Mouse (Mus musculus) bone marrow, adult 2 months (tissue): ENCODE data around the gene Dnajc30. TPM values are rescaled to one million over a fixed set of nuclear protein-coding genes. Genes with fewer than 3 reads are reported as not detected.

ENCODE experiments used
- H3K27ac ChIP-seq: fragments of 200-500 bp; 2 replicates; pipeline ENCODE4 v1.5.1; 2012; ENCODE audit warnings: low read depth, mild to moderate bottlenecking, control low read depth, inconsistent platforms, low read length; ENCODE audit not compliant: control insufficient read depth, poor library complexity, insufficient read depth
- H3K4me1 ChIP-seq: fragments of 200-500 bp; 2 replicates; pipeline ENCODE4 v1.6.1; 2011; ENCODE audit warnings: low read length; ENCODE audit not compliant: control insufficient read depth, insufficient read depth
- H3K4me3 ChIP-seq: fragments of 200-500 bp; replicated peaks from 2 replicates; pipeline ENCODE3; 2011; ENCODE audit warnings: mild to moderate bottlenecking, low read depth, low read length, control low read depth; ENCODE audit not compliant: control insufficient read depth
- CTCF ChIP-seq: fragments of 200-500 bp; IDR thresholded peaks from 2 replicates; pipeline ENCODE4 v1.5.1; 2011; ENCODE audit warnings: low read length, control low read depth; ENCODE audit not compliant: control insufficient read depth, insufficient read depth
- POLR2A ChIP-seq: fragments of 200-500 bp; IDR thresholded peaks from 2 replicates; pipeline ENCODE4 v1.6.1; 2011; ENCODE audit warnings: low read depth, mild to moderate bottlenecking, control low read depth, low read length, borderline replicate concordance; ENCODE audit not compliant: control insufficient read depth
- WGBS: fragments of 180-500 bp; shearing (Covaris S2); methylation state at CpG from one replicate; pipeline ENCODE4 v1.1.7; 2018; 5-methylcytosine and 5-hydroxymethylcytosine counted together
- polyA plus RNA-seq: library from polyadenylated mRNA; stranded (reverse); fragments of >200 nt; gene quantifications from 2 replicates; pipeline ENCODE4 v1.2.4, GENCODE M21; 2011; ENCODE audit warnings: low replicate concordance; ENCODE audit not compliant: missing spikeins, insufficient read depth, insufficient read length

The Dnajc30 gene
- polyA plus RNA-seq, 1 experiment: 18.8 TPM

GRCm38 (mm10) chr5:135029007-135029854 lies 34.8 kb upstream of the Dnajc30 start:
- Histone ChIP-seq H3K27ac (no peak overlapping the region), H3K4me1 (peaks cover 2% of the 10 kb centered on the region), H3K4me3 (no peak overlapping the region)
- TF ChIP-seq POLR2A (no peak), CTCF (no peak)
- 28% methylated on average over 18 of the region's 18 CpGs for whole genome bisulfite sequencing

GRCm38 (mm10) chr5:135032581-135032980 lies 31.4 kb upstream of the Dnajc30 start:
- Histone ChIP-seq H3K4me1 (no peaks in the 10 kb centered on the region; the same call in 1 of the 2 replicates), H3K4me3 (no peak overlapping the region), H3K27ac (no peak overlapping the region)
- WGBS: 85% methylated on average over 5 of the region's 5 CpGs
- TF ChIP-seq CTCF (no peak), POLR2A (no peak)

- no peaks in the 10 kb centered on the region for H3K4me1 ChIP-seq
- WGBS: 93% methylated on average over 2 of the region's 2 CpGs
- peak; percentile 48 for TF ChIP-seq CTCF
- no peak for TF ChIP-seq POLR2A
- no peak overlapping the region for H3K27ac ChIP-seq
- H3K4me3 ChIP-seq: no peak overlapping the region
These were observed 29.4 kb upstream of the Dnajc30 start for GRCm38 (mm10) chr5:135034593-135034992.

- H3K27ac ChIP-seq: no peak overlapping the region
- H3K4me1 ChIP-seq: no peaks in the 10 kb centered on the region
- no peak overlapping the region for H3K4me3 ChIP-seq
- 76% methylated on average over 18 of the region's 18 CpGs for WGBS
- TF ChIP-seq CTCF (no peak), POLR2A (no peak)
These were observed 28.2 kb upstream of the Dnajc30 start for GRCm38 (mm10) chr5:135035608-135036359.

GRCm38 (mm10) chr5:135037946-135038345 lies 26.1 kb upstream of the Dnajc30 start:
- Histone ChIP-seq H3K4me3 (no peak overlapping the region), H3K4me1 (no peaks in the 10 kb centered on the region), H3K27ac (no peak overlapping the region)
- WGBS: 35% methylated on average over 3 of the region's 3 CpGs
- TF ChIP-seq POLR2A: no peak
- no peak for TF ChIP-seq CTCF

GRCm38 (mm10) chr5:135039541-135039940 lies 24.5 kb upstream of the Dnajc30 start:
- no peak overlapping the region for H3K27ac ChIP-seq
- WGBS: 48% methylated on average over 9 of the region's 9 CpGs
- no peak overlapping the region for H3K4me3 ChIP-seq
- no peak for TF ChIP-seq CTCF
- no peak for TF ChIP-seq POLR2A
- H3K4me1 ChIP-seq: no peaks in the 10 kb centered on the region

- TF ChIP-seq POLR2A (no peak), CTCF (no peak)
- 21% methylated on average over 6 of the region's 6 CpGs for WGBS
- no peak overlapping the region for H3K4me3 ChIP-seq
- no peak overlapping the region for H3K27ac ChIP-seq
- H3K4me1 ChIP-seq: no peaks in the 10 kb centered on the region
These were observed 23.9 kb upstream of the Dnajc30 start for GRCm38 (mm10) chr5:135040059-135040458.

GRCm38 (mm10) chr5:135040777-135041176 lies 23.2 kb upstream of the Dnajc30 start:
- WGBS: 84% methylated on average over 11 of the region's 11 CpGs
- Histone ChIP-seq H3K27ac (no peak overlapping the region), H3K4me1 (no peaks in the 10 kb centered on the region), H3K4me3 (no peak overlapping the region)
- no peak for TF ChIP-seq CTCF
